ENCODE assay signal across 12 mouse cellular contexts in genomic region chr16:96857571-96857970, GRCm38 (mm10).
DNase-seq lines count a peak whose midpoint lies in the region; ATAC-seq lines count a peak whose summit lies in the region.
"Had no signal": no experiment of that assay in that cellular context is flagged by ENCODE, and none has a peak within 500 bp of the region (broad histone marks: within the 10 kb centered on the region; RNA-seq: fewer than 3 reads in every experiment).

No protein-coding gene starts in this region.

- no peak overlapping the region for H3K4me2 ChIP-seq in heart, embryonic 11.5 days
- H3K4me2 ChIP-seq: liver, embryonic 12.5 days had no signal

- peak; percentile 32 to 80 for DNase-seq in adrenal gland, adult (ENCODE audit: inconsistent age in 2 of 2, low spot score in 1 of 2)
- no peak for DNase-seq in adrenal gland, postnatal 4 days (ENCODE audit: low spot score in 2 of 2)
- DNase-seq in heart, postnatal 10 days = peak; percentile 22 to 35
- peak; percentile 67 for DNase-seq in right cerebral cortex, adult 18-20 months
- no peak for DNase-seq in right cerebral cortex, postnatal 25 days
- DNase-seq in kidney, postnatal 10 days = no peak
- DNase-seq in thymus, postnatal 10 days (ENCODE audit: low spot score in 2 of 2) = no peak
- DNase-seq: kidney, adult 18-20 months had no signal

- no peaks in the 10 kb centered on the region for H3K36me3 ChIP-seq in heart, embryonic 11.5 days (ENCODE audit: control insufficient read depth, insufficient read depth, low read length)
- H3K36me3 ChIP-seq: hindbrain, embryonic 10.5 days; liver, embryonic 12.5 days had no signal

- H3K4me3 ChIP-seq in heart, embryonic 11.5 days (ENCODE audit: low read depth, low read length) = no peak overlapping the region
- H3K4me3 ChIP-seq: hindbrain, embryonic 10.5 days; liver, embryonic 12.5 days had no signal

- H3K9me3 ChIP-seq in heart, embryonic 11.5 days (replicated peaks; ENCODE audit: control insufficient read depth, low read length) = no peaks in the 10 kb centered on the region
- H3K9me3 ChIP-seq: hindbrain, embryonic 10.5 days; liver, embryonic 12.5 days had no signal

- no peak overlapping the region for H3K9ac ChIP-seq in heart, embryonic 11.5 days (ENCODE audit: low read depth, low read length)
- H3K9ac ChIP-seq: liver, embryonic 12.5 days had no signal

- intact Hi-C loops in heart, postnatal 10 days (cut with DNase I) = no loop called here

- no peak overlapping the region for H3K27ac ChIP-seq in heart, embryonic 11.5 days (ENCODE audit: low read depth, low read length)
- H3K27ac ChIP-seq: hindbrain, embryonic 10.5 days; liver, embryonic 12.5 days; macrophage had no signal

- 29% methylated on average over 2 of the region's 2 CpGs for WGBS in heart, embryonic 11.5 days (ENCODE audit: insufficient replicate concordance)

- no peak for ATAC-seq in heart, embryonic 11.5 days (replicated peaks; ENCODE audit: insufficient number of reproducible peaks, low FRiP score, low TSS enrichment)
- ATAC-seq: liver, embryonic 12.5 days had no signal

- H3K4me1 ChIP-seq in heart, embryonic 11.5 days (ENCODE audit: control insufficient read depth, insufficient read depth, low read length) = peaks cover 8% of the 10 kb centered on the region
- H3K4me1 ChIP-seq: liver, embryonic 12.5 days had no signal

- no peaks in the 10 kb centered on the region for H3K27me3 ChIP-seq in heart, embryonic 11.5 days (ENCODE audit: control insufficient read depth, insufficient read depth, low read length)
- H3K27me3 ChIP-seq: liver, embryonic 12.5 days had no signal

Comparison
In these comparisons a context has a peak if more than half of its experiments do, and no peak if none do; other contexts are left out.
1. DNase-seq: peak in adrenal gland, adult (2 of 2), heart, postnatal 10 days (2 of 2) and right cerebral cortex, adult 18-20 months (single experiment); none in adrenal gland, postnatal 4 days (0 of 2), right cerebral cortex, postnatal 25 days (single experiment), kidney, postnatal 10 days (single experiment) and thymus, postnatal 10 days (0 of 2).